Mouse (Mus musculus): ENCODE measurements around the gene Cbfa2t2. TPM values are rescaled to one million over a fixed set of nuclear protein-coding genes. Genes with fewer than 3 reads are reported as not detected.

Gene Cbfa2t2
- polyA plus RNA-seq, 1 experiment from 2014 or later: 6.0 TPM

- no peaks in the 10 kb centered on the region for H3K9me3 ChIP-seq (ENCODE audit: low read length)
- H3K9ac ChIP-seq (replicated peaks): no peak overlapping the region
- H3K4me3 ChIP-seq (ENCODE audit: low read depth, low read length): no peak overlapping the region
- DNase-seq: no peak
- H3K36me3 ChIP-seq (replicated peaks; ENCODE audit: insufficient read depth, low read length): no peaks in the 10 kb centered on the region
- ATAC-seq: no peak
- 62% methylated on average over 7 of the region's 7 CpGs for WGBS (ENCODE audit: insufficient replicate concordance)
- H3K4me1 ChIP-seq (ENCODE audit: insufficient read depth): peaks cover 9% of the 10 kb centered on the region
- H3K4me2 ChIP-seq (ENCODE audit: low read depth, low read length): no peak overlapping the region
- H3K27ac ChIP-seq (ENCODE audit: low read depth): no peak overlapping the region
- TF ChIP-seq EP300 (IDR thresholded peaks at IDR 0.05; ENCODE audit: low read depth) (no peak), CTCF (IDR thresholded peaks at IDR 0.05; ENCODE audit: low read depth) (peak; percentile 63)
- H3K27me3 ChIP-seq (ENCODE audit: insufficient read depth, low read length): peaks cover 2% of the 10 kb centered on the region; the same call in 1 of the 2 replicates
These were observed 24.1 kb upstream of the Cbfa2t2 start for GRCm38 (mm10) chr2:154412018-154412666.

GRCm38 (mm10) chr2:154417107-154417506 lies 19.2 kb upstream of the Cbfa2t2 start:
- Histone ChIP-seq H3K4me2 (ENCODE audit: low read depth, low read length) (no peak overlapping the region), H3K36me3 (replicated peaks; ENCODE audit: insufficient read depth, low read length) (no peaks in the 10 kb centered on the region), H3K27ac (ENCODE audit: low read depth) (no peak overlapping the region), H3K4me1 (ENCODE audit: insufficient read depth) (no peaks in the 10 kb centered on the region), H3K9ac (replicated peaks) (no peak overlapping the region), H3K27me3 (ENCODE audit: insufficient read depth, low read length) (no peaks in the 10 kb centered on the region), H3K4me3 (ENCODE audit: low read depth, low read length) (no peak overlapping the region), H3K9me3 (ENCODE audit: low read length) (no peaks in the 10 kb centered on the region)
- DNase-seq (peak; percentile 78), ATAC-seq (no peak)
- TF ChIP-seq CTCF (IDR thresholded peaks at IDR 0.05; ENCODE audit: low read depth): peak; percentile 86
- no peak for TF ChIP-seq EP300 (IDR thresholded peaks at IDR 0.05; ENCODE audit: low read depth)
- WGBS (ENCODE audit: insufficient replicate concordance): 27% methylated on average over 3 of the region's 3 CpGs

GRCm38 (mm10) chr2:154418001-154418400 lies 18.3 kb upstream of the Cbfa2t2 start:
- H3K9me3 ChIP-seq (ENCODE audit: low read length): no peaks in the 10 kb centered on the region
- H3K36me3 ChIP-seq (replicated peaks; ENCODE audit: insufficient read depth, low read length): no peaks in the 10 kb centered on the region
- DNase-seq (no peak), ATAC-seq (no peak)
- no peak overlapping the region for H3K4me2 ChIP-seq (ENCODE audit: low read depth, low read length)
- WGBS (ENCODE audit: insufficient replicate concordance): 66% methylated on average over 7 of the region's 7 CpGs
- H3K27me3 ChIP-seq (ENCODE audit: insufficient read depth, low read length): no peaks in the 10 kb centered on the region
- TF ChIP-seq CTCF (IDR thresholded peaks at IDR 0.05; ENCODE audit: low read depth) (no peak), EP300 (IDR thresholded peaks at IDR 0.05; ENCODE audit: low read depth) (no peak)
- H3K27ac ChIP-seq (ENCODE audit: low read depth): no peak overlapping the region
- H3K9ac ChIP-seq (replicated peaks): no peak overlapping the region
- H3K4me1 ChIP-seq (ENCODE audit: insufficient read depth): no peaks in the 10 kb centered on the region
- H3K4me3 ChIP-seq (ENCODE audit: low read depth, low read length): no peak overlapping the region

- no peak overlapping the region for H3K4me3 ChIP-seq (ENCODE audit: low read depth, low read length)
- WGBS (ENCODE audit: insufficient replicate concordance): 84% methylated on average over 9 of the region's 9 CpGs
- TF ChIP-seq CTCF (IDR thresholded peaks at IDR 0.05; ENCODE audit: low read depth) (no peak), EP300 (IDR thresholded peaks at IDR 0.05; ENCODE audit: low read depth) (no peak)
- ATAC-seq (no peak), DNase-seq (no peak)
- H3K4me1 ChIP-seq (ENCODE audit: insufficient read depth): no peaks in the 10 kb centered on the region
- H3K9me3 ChIP-seq (ENCODE audit: low read length): no peaks in the 10 kb centered on the region
- H3K9ac ChIP-seq (replicated peaks): no peak overlapping the region
- H3K36me3 ChIP-seq (replicated peaks; ENCODE audit: insufficient read depth, low read length): no peaks in the 10 kb centered on the region
- no peak overlapping the region for H3K27ac ChIP-seq (ENCODE audit: low read depth)
- no peaks in the 10 kb centered on the region for H3K27me3 ChIP-seq (ENCODE audit: insufficient read depth, low read length)
- H3K4me2 ChIP-seq (ENCODE audit: low read depth, low read length): no peak overlapping the region
These were observed 16.4 kb upstream of the Cbfa2t2 start for GRCm38 (mm10) chr2:154419631-154420515.

GRCm38 (mm10) chr2:154420942-154421731 lies 15.1 kb upstream of the Cbfa2t2 start:
- no peak overlapping the region for H3K27ac ChIP-seq (ENCODE audit: low read depth)
- TF ChIP-seq EP300 (IDR thresholded peaks at IDR 0.05; ENCODE audit: low read depth) (no peak), CTCF (IDR thresholded peaks at IDR 0.05; ENCODE audit: low read depth) (no peak)
- H3K4me1 ChIP-seq (ENCODE audit: insufficient read depth): no peaks in the 10 kb centered on the region
- no peaks in the 10 kb centered on the region for H3K36me3 ChIP-seq (replicated peaks; ENCODE audit: insufficient read depth, low read length)
- 0 out of 2 replicates have a peak, but pooled peaks cover 2% of the 10 kb centered on the region for H3K27me3 ChIP-seq (ENCODE audit: insufficient read depth, low read length)
- H3K4me3 ChIP-seq (ENCODE audit: low read depth, low read length): no peak overlapping the region
- H3K9ac ChIP-seq (replicated peaks): no peak overlapping the region
- DNase-seq (no peak), ATAC-seq (no peak)
- no peak overlapping the region for H3K4me2 ChIP-seq (ENCODE audit: low read depth, low read length)
- 68% methylated on average over 7 of the region's 7 CpGs for WGBS (ENCODE audit: insufficient replicate concordance)
- no peaks in the 10 kb centered on the region for H3K9me3 ChIP-seq (ENCODE audit: low read length)

GRCm38 (mm10) chr2:154422181-154422580 lies 14.1 kb upstream of the Cbfa2t2 start:
- Histone ChIP-seq H3K4me2 (ENCODE audit: low read depth, low read length) (no peak overlapping the region), H3K4me1 (ENCODE audit: insufficient read depth) (peaks cover 2% of the 10 kb centered on the region; the same call in 1 of the 2 replicates), H3K27ac (ENCODE audit: low read depth) (no peak overlapping the region), H3K27me3 (ENCODE audit: insufficient read depth, low read length) (0 out of 2 replicates have a peak, but pooled peaks cover 3% of the 10 kb centered on the region), H3K9me3 (ENCODE audit: low read length) (no peaks in the 10 kb centered on the region), H3K4me3 (ENCODE audit: low read depth, low read length) (no peak overlapping the region), H3K9ac (replicated peaks) (no peak overlapping the region), H3K36me3 (replicated peaks; ENCODE audit: insufficient read depth, low read length) (no peaks in the 10 kb centered on the region)
- WGBS (ENCODE audit: insufficient replicate concordance): 70% methylated on average over 5 of the region's 5 CpGs
- DNase-seq (no peak), ATAC-seq (no peak)
- TF ChIP-seq CTCF (IDR thresholded peaks at IDR 0.05; ENCODE audit: low read depth): no peak
- no peak for TF ChIP-seq EP300 (IDR thresholded peaks at IDR 0.05; ENCODE audit: low read depth)

All from liver, postnatal 0 days (tissue).